Mouse (Mus musculus) ES-Bruce4 (cell line): ENCODE measurements around the gene Adgre5. TPM values are rescaled to one million over a fixed set of nuclear protein-coding genes. Genes with fewer than 3 reads are reported as not detected.

Experiments
- H3K27ac ChIP-seq: 2 replicates; pipeline ENCODE4 v1.5.1; 2012; ENCODE audit warnings: low read length, inconsistent platforms; ENCODE audit not compliant: insufficient read depth
- H3K27me3 ChIP-seq: 2 replicates; pipeline ENCODE4 v1.6.1; 2012; ENCODE audit warnings: mild to moderate bottlenecking, low read length, inconsistent platforms; ENCODE audit not compliant: control insufficient read depth, poor library complexity, insufficient read depth, severe bottlenecking
- H3K36me3 ChIP-seq: 2 replicates; pipeline ENCODE4 v1.6.1; 2012; ENCODE audit warnings: inconsistent platforms, mild to moderate bottlenecking, low read length, moderate library complexity; ENCODE audit not compliant: control insufficient read depth, poor library complexity, insufficient read depth, severe bottlenecking
- H3K4me1 ChIP-seq: one replicate; pipeline ENCODE4 v1.8.1; 2011; ENCODE audit warnings: low read length; ENCODE audit not compliant: control insufficient read depth, insufficient read depth
- H3K4me3 ChIP-seq: 2 replicates; pipeline ENCODE4 v1.5.1; 2011; ENCODE audit warnings: low read depth, mild to moderate bottlenecking, low read length
- H3K9ac ChIP-seq: 2 replicates; pipeline ENCODE4 v1.6.1; 2012; ENCODE audit warnings: low read depth, mild to moderate bottlenecking, inconsistent platforms; ENCODE audit not compliant: poor library complexity, severe bottlenecking
- H3K9me3 ChIP-seq: replicated peaks from 2 replicates; pipeline ENCODE4 v1.6.1; 2012; ENCODE audit warnings: mild to moderate bottlenecking, low read length, inconsistent platforms; ENCODE audit not compliant: control insufficient read depth, poor library complexity, insufficient read depth, severe bottlenecking
- CTCF ChIP-seq: IDR thresholded peaks from one replicate; pipeline ENCODE4 v1.8.1; 2011; ENCODE audit warnings: low read depth, low read length
- EP300 ChIP-seq: IDR thresholded peaks from 2 replicates; pipeline ENCODE4 v1.6.1; 2011; ENCODE audit warnings: low read depth, low read length; ENCODE audit not compliant: insufficient read depth
- POLR2A ChIP-seq: IDR thresholded peaks from one replicate; pipeline ENCODE4 v1.8.1; 2011; ENCODE audit warnings: low read length; ENCODE audit not compliant: insufficient read depth
- polyA plus RNA-seq: library from polyadenylated mRNA; stranded (reverse); fragments of >200 nt; gene quantifications from 2 replicates; pipeline ENCODE4 v1.2.4, GENCODE M21; 2011; ENCODE audit warnings: low read depth; ENCODE audit not compliant: missing spikeins, insufficient read depth, insufficient read length

Adgre5 gene
- polyA plus RNA-seq, 1 experiment = 17.5 TPM

DNA sequence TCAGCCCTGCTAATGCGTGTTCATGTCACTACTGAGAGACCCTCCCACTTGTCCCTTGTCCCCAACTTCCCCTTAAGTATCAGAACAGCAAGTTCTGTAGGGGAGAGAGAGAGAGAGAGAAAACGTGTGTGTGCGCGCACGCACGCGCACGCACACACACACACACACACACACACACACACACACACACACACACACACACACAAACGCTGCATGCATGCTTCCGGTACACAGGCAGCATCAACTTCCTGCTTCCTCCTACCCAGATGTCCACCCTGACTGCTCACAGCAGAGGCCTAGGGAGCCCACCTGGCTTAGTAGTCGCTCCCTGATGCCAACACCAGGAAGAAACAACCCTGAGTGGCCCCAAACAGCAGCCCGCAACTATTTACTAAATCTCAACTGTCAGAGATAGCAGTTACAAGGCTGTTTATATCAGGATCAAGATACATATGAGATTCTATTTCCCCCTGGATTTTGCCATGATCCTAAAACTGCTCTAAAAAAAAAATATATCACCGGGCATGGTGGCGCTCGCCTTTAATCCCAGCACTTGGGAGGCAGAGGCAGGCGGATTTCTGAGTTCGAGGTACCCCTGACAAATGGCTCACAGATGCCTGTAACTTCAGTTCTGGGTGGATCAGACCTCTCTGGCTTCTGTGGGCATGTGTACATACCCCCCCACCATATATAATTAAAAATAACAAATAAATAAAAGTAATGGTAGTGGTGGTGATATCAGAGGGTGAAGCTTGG is 45.6 kb downstream of the Adgre5 start:
- Histone ChIP-seq H3K36me3 (peaks cover 11% of the 10 kb centered on the region), H3K9ac (no peak overlapping the region), H3K27ac (no peak overlapping the region), H3K4me1 (no peaks in the 10 kb centered on the region), H3K27me3 (no peaks in the 10 kb centered on the region), H3K9me3 (no peaks in the 10 kb centered on the region), H3K4me3 (no peak overlapping the region)
- TF ChIP-seq EP300 (no peak), POLR2A (no peak), CTCF (no peak)

DNA sequence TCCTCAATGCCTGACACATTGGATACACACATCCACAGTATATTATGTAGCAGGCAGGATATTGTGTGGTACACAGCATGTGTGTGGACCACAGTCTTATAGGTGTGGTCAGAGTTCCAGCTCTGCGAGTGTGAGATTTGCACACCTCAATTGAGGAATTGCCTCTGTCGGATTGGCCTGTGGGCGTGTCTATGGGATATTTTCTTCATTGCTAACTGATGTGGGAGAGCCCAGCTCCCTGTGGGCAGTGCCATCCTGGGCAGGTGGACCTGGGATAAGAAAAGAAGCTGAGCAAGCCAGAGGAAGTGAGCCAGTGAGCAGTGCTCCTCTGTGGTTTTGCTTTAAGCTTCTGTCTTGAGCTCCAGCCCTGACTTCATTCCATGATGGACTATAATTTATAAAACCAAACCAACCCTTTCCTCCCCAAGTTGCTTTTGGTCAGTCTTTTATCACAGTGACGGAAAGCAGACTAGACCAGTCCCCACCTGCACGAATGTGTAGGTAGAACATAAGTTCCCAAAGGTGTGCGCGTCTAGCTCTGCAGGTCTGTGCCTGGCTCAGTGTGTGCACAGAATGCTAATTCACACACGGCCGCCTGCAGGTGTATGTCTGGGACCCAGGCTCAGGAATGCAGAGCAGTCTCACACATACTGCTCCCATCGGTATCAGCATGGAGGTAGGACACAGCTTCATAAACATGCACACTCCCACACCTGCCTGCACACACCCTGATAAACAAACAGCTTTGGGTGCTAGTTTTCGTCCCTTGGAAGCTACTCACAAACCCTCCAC is 46.6 kb downstream of the Adgre5 start:
- H3K27me3 ChIP-seq = no peaks in the 10 kb centered on the region
- no peak overlapping the region for H3K4me3 ChIP-seq
- H3K9ac ChIP-seq = no peak overlapping the region
- TF ChIP-seq POLR2A = no peak
- no peak for TF ChIP-seq CTCF
- no peak for TF ChIP-seq EP300
- peaks cover 11% of the 10 kb centered on the region for H3K36me3 ChIP-seq
- no peaks in the 10 kb centered on the region for H3K4me1 ChIP-seq
- H3K27ac ChIP-seq = no peak overlapping the region
- no peaks in the 10 kb centered on the region for H3K9me3 ChIP-seq

DNA sequence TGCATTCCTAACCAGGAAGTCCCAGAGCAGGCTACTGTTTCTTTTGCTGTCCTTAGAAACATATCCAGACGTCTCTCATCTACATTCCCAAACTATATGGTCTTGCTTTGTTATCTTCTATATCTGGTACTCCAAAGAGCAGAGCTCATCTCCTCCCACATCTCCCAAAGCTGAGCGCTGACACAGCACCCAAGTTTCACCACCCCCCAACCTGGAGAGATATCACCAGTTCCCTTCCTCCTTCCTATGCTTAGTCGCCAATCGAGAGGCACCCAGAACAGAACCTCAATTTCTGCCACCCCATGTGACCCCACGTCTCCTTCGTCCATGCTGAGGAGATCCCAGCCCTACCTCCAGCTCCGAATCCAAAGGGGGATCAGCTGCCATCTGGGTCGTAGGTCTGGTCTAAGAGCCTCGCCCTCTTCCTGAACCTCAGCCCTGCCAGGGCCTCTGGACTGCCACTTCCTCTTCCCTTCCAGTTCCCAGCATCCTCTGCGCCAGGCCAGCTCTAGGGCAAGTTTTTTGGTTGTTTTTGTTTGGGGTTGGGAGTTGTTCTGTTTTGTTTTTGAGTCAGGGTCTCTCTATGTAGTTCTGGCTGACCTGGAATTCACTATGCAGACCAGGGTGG is 47.4 kb downstream of the Adgre5 start:
- H3K4me3 ChIP-seq = no peak overlapping the region
- H3K9me3 ChIP-seq = no peaks in the 10 kb centered on the region
- no peak overlapping the region for H3K9ac ChIP-seq
- TF ChIP-seq CTCF = no peak
- TF ChIP-seq EP300 = no peak
- H3K27me3 ChIP-seq = no peaks in the 10 kb centered on the region
- no peaks in the 10 kb centered on the region for H3K4me1 ChIP-seq
- H3K36me3 ChIP-seq = peaks cover 11% of the 10 kb centered on the region
- H3K27ac ChIP-seq = no peak overlapping the region

DNA sequence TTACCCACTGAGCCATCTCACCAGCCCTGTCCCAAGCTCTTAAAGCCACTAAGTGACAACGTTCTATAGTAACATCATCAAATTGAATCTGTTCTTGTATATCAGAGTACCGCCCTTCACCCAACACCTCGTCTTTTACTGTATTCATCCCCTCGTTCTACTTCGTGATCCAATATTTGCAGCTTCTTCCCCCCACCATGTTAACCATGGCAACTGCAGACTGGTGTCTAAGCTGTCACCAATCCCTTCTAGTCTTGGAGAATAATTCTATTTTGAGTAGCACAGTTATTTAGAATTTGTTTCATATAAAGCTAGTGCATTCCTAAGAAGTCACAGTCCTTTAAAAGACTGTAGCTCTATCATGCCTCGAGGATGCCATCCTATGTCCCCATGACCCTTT is 51.9 kb downstream of the Adgre5 start:
- TF ChIP-seq CTCF = no peak
- TF ChIP-seq POLR2A = no peak
- no peak for TF ChIP-seq EP300
- no peak overlapping the region for H3K9ac ChIP-seq
- H3K27me3 ChIP-seq = no peaks in the 10 kb centered on the region
- H3K36me3 ChIP-seq = peaks cover 11% of the 10 kb centered on the region
- no peaks in the 10 kb centered on the region for H3K4me1 ChIP-seq
- H3K9me3 ChIP-seq = no peaks in the 10 kb centered on the region
- no peak overlapping the region for H3K27ac ChIP-seq
- no peak overlapping the region for H3K4me3 ChIP-seq

DNA sequence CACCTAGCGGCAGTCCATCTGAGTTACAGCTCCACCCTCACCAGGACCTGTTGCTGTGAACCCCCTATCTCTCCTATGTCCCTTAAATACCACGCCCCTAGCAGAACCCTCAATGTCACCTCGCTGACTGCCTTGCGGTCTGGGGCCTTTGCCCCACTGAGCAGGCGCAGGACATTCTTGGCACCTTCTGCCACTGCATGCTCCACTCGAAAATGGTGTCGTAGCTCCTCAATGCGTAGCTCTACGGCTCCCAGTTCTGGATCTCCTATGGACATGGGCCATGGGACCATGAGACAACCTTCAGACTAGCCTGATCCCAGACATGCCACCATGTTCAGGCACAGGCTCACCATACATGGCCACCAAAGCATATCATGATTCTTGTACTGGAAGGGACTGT is 56.6 kb downstream of the Adgre5 start:
- Histone ChIP-seq H3K27ac (no peak overlapping the region), H3K4me3 (no peak overlapping the region), H3K36me3 (no peaks in the 10 kb centered on the region), H3K4me1 (no peaks in the 10 kb centered on the region), H3K9me3 (no peaks in the 10 kb centered on the region), H3K9ac (no peak overlapping the region), H3K27me3 (no peaks in the 10 kb centered on the region)
- TF ChIP-seq CTCF (no peak), EP300 (no peak), POLR2A (no peak)

DNA sequence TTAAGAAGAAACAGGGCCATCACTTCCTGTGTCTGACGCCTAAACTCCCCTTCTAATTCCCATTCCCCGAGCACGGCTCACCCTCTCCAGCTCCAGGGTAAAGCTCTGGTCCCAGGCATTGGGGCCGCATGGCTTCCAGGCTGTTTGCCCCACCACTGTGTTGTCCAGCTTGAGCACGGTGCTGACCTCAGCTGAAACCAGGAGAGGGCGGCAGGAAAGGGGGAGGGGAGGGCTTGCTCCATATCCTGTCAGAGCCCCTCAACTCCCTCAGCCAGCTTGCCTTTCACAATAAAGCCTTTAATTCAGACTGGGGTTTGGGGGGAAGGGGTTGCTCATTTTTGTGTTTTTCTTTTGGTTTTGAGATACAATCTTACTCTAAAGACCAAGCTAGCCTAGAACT is 60.0 kb downstream of the Adgre5 start:
- no peak overlapping the region for H3K4me3 ChIP-seq
- no peaks in the 10 kb centered on the region for H3K9me3 ChIP-seq
- H3K27me3 ChIP-seq = no peaks in the 10 kb centered on the region
- H3K36me3 ChIP-seq = no peaks in the 10 kb centered on the region
- no peaks in the 10 kb centered on the region for H3K4me1 ChIP-seq
- no peak overlapping the region for H3K9ac ChIP-seq
- TF ChIP-seq CTCF (no peak), POLR2A (no peak), EP300 (no peak)
- H3K27ac ChIP-seq = no peak overlapping the region
